Mouse (Mus musculus) embryo, embryonic 11 days (tissue): ENCODE data around the gene Eif2a.

ENCODE experiments used
- DNase-seq: peaks from one replicate; pipeline ENCODE4 v3.0.0-alpha.2; 2015

The Eif2a gene

DNA sequence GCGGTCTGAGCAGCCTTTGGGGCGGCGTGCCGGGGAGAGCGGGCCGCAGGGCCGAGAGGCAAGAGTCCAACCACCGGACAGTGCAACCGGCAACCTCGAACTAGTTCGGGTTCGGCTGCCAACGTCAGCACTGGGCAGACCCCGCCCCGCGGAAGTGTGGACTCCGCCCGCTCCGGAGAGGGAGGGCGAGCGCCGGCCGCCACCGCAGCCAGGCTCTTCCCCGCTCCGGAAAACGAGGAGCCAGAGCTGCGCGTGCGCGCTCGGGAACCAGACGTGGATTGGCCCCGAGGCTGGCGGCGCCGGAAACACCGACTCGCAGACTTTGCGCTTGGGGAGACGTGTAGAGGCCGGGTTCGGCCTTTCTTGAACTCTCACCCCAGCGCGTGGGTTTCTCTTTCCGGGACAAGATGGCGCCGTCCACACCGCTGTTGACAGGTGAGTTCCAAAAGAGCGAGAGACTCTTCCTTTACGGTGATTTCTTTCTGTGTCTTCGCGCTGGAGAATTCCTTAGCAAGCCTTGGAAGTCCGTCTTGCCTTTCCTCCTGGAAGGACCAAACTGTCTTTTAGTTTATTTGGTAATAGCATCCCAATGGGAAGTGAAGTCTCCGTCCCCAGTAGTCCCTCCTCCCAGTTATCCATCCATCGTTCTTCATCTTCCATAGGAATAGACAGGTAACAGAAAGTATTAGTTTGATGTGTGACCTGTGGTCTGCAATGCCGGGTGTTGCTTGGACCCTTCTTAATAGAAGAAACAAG is at the start of gene Eif2a, which contains the start of gene Serp1:
Gene Eif2a (plus strand): TSS at position 170 of the 756 bp plus-strand sequence.
Gene Serp1 (minus strand): TSS at position 241 of the 756 bp plus-strand sequence.
- DNase-seq: peak; percentile 99

DNA sequence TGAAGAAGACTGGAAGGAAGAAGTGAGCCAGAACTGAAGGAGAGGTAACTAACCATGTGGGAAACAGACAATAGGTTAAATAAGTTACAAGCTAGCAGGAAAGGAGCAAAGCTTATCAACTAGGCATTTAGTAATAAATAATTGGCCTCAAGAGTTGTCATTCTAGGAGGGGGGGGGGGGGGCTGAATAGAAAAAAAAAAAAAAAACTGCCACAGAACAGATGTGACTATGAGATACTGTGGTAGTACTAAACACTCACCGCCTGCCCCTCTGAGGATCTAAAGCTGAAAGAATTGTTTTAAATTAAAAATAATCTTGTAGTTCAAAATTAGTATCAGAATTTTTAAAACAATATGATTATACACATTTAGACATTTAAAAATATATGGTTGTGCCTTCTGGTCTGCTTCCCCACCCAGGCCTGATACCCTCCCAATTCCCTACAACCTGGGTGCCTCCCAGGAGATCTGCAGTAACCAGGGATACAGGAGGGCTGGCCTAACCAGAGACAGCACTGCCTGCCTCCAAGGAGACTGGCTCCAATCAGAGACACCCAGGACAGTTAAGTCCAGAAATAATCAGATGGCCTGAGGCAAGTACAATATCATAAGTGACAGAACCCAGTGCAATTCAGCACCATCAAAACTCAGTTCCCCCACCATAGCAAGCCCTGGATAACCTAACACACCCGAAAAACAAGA is 46.7 kb upstream of the Eif2a start:
- no peak for DNase-seq

DNA sequence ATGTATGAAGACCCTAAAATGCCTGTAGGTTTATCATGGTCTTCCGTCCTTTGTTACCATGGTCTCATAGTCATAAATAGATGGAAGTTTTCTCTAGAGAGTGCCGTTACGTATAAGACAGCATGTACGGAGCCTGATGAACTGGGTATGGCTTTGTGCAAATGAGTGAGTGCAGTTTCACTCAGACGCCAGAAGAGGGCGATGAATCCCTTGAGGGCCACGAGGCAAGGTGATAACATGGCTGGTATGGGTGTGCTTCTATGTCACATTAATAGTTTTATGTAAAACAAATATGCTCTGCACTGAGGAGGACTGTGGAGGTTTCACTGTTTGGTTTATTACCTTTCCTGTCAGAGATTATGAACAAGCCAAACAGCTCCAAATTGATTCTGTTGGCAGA is 39.7 kb upstream of the Eif2a start:
- peak; percentile 4 for DNase-seq

DNA sequence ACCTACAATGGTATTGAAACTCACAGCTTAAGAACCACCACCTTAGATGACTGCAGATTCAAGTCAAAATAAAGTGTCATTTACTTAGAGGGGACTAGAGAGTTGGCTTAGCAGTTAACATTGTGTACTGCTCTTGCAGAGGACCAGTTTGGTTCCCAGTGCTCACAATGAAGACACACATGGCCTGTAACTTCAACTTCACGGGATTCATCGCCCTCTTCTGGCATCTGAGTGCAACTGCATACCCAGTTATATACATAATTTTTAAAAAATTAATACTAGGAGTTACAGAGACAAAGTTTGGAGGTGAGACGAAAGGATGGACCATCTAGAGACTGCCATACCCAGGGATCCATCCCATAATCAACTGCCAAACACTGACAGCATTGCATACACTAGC is 38.5 kb upstream of the Eif2a start:
- DNase-seq: no peak

GRCm38 (mm10) chr3:58487999-58488775 is 37.4 kb upstream of the Eif2a start:
- DNase-seq: no peak

GRCm38 (mm10) chr3:58490787-58491186 is 34.8 kb upstream of the Eif2a start:
- peak; percentile 26 for DNase-seq

DNA sequence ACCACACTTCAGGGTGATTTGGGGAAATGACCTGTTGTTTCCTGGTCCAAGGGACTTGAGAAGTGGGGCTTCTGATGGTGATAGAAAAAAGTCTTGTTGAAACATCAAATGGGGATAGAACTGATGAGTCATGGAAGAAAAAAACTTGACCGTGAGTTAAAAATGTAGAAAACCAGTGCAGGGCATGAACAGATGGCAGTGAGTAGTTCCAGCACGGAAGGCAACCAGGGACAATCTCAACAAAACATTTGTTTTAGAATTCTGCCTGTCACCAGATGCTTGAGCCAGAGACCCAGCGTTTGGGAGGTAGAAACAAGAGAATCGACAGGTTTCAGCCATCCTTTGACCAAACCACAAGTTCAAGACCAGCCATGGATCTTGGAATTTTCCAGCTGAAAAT is 32.0 kb upstream of the Eif2a start:
- no peak for DNase-seq

- DNase-seq: no peak
Observed at GRCm38 (mm10) chr3:58501961-58502360, 23.7 kb upstream of the Eif2a start.

- DNase-seq: no peak
Observed at GRCm38 (mm10) chr3:58503720-58504333, 21.8 kb upstream of the Eif2a start.

GRCm38 (mm10) chr3:58504676-58505075 is 20.9 kb upstream of the Eif2a start:
- no peak for DNase-seq

DNA sequence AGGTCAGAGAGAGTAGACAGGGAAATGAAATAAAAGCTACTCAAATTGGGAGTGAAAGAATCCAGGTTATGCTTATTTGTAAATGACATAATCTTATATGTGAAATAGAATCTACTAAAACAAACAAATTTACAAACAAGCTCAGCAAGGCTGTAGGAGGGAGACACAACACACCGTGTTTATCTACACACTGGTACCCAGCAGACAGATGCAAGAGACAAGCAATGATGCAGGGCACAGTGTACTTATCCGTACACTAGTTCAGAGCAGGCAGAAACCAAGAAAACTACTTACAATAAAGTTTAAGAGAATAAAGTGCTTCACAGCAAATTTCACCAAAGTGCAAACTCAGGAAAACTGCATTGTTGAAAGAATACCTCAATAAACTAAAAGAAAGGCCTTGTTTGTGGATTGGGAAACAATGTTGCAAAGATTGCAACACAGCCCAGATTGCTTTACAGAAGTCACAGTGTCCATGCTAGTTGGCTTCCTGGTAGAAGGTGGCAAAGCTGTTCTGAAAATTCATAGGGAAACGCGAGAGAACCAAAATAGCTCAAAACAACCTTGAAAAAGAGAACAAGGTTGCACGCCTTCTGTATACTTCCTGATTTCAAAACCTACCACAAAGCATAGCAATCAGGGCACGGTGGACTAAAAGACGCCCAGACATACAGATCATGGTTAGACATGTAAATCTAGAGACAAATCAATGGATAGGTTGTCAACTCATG is 17.4 kb upstream of the Eif2a start:
- DNase-seq: no peak

DNA sequence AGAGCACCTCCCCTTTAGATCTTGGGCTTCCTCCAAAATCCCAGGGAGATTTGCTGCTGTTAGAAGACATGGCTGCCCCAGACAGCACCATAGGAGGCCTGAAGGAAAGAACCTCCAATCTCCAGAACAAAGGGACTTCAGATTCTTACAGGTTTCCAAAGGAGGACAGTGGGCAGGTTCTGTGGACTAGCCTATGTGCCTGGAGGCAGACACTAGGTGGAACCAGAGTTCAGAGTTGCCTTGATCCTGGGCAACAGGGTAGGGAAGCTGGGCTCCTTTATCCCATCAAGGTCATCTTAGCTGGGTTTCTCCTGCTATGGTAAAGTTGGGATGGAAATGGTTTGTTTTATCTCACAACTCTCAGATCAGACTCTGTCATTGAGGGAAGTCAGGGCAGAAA is 14.0 kb upstream of the Eif2a start:
- no peak for DNase-seq

DNA sequence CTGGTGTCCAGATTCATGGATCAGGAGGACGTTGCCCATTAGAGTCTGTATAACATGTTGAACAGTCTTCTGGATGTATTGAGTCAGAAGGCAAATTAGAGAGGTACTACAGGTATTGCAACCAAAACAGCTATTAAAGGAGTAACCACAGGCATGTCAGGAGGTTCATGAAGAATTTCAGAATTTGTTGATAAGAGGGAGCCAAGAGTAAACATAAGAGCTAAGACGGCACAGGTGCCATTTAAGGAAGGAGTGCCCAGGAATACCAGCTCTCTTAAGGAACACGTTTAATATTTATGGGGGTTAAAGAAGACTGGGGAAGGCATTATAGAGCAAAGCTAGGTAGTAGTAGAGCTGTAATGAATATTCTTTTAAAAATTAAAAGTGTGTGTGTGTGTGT is 12.9 kb upstream of the Eif2a start:
- no peak for DNase-seq

DNA sequence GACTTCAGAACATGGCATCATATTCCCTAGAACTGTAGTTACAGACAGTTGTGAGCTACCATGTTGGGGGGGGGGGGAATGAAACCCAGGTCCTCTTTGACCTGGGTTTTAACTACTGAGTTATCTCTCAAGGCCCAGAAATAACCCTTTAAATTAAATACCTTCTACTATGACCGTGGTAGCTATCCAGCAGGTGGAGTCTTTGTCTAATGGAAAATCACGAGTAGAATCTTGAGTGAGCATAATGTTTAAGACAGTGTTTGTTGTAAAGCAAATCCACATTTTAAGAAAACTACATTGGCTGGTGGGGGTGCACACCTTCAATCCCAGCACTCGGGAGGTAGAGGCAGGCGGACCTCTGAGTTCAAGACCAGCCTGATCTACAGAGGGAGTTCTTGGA is 12.1 kb upstream of the Eif2a start:
- DNase-seq: no peak

DNA sequence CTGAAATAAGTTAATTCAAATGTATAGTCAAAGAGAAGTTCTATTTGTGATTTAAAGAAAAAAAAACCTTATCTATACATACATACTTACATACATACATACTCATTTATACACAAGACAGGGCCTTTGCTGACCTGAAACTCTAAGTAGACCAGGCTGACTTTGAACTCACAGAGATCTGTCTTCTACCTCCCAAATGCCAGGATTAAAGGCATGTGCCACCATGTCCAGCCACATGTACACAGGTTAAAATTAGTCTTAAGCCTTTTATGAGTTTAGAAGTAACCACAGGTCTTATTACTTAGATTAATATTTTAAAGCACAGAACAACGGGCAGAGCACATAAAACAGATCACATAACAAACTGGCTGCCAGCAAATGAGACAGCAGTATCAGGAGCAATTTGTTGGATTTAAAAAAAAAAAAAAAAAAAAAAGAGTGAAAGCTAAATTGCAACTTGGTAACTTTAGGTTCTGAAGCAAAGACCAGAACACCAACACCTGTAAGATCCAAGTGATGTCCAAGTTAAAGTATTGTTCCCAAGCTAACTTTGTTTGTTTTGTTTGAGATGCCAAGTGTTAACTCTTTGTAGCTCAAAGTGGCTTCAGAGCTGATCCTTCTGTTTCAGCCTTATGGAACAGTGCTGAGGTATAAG is 9.5 kb upstream of the Eif2a start:
- no peak for DNase-seq

GRCm38 (mm10) chr3:58516602-58516976 is 9.0 kb upstream of the Eif2a start:
- no peak for DNase-seq

DNA sequence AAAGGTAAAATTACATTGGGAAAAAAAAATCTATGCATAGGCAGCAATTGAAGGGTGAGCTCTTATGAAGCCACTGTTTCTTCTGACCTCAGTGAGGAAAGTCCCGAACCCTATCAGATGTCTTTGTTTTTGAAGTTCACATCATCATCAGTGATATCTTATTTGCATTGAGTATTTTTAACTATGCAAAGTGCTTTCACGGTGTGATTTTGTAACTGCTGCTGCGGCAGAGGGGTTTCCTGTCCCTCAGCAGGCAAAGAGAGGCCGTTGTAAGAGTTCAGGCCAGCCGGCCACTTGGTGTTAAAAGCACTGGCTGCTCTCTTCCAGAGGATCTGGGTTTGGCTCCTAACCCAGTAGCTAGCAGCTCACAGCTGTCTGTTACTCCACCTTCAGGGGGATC is 8.4 kb upstream of the Eif2a start:
- DNase-seq: no peak

DNA sequence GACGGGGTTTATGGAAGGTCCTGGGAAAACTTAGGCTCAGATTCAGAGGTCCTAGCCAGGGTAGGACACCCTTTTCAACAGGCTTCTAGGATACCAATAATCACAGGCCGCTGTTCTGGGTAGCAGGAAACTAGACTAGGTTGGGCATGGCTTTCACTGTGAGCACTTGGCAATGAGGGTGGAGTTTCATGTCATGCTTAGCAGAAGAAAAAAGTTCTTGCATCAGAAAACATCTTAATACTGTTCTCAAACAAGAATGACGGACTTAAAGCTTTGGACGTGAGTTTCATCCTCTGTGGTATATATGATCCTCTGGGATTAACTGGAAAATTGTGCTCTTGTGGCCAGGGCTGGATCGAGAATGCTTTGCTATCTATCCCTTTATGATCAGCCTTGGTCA is 7.8 kb upstream of the Eif2a start:
- no peak for DNase-seq

GRCm38 (mm10) chr3:58518962-58519361 is 6.7 kb upstream of the Eif2a start:
- no peak for DNase-seq

DNA sequence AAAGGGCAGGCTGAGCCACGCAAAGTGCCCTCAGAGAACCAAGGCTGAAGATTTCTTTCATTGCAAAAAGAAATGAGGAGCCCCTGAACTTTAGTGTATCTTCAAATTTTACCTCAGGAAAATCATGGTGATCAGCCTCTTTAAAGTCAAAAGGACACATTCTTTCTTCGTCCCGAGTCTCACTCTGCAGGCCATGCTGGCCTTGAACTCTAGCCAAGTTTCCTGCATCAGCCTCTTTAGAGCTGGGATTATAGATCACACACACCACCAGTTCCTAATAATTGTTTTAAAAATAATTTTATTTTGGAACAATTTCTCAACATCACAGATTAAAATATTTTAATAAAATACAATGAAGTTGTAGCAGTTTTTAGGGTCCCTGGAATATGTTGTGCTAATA is 6.1 kb upstream of the Eif2a start:
- DNase-seq: no peak

DNA sequence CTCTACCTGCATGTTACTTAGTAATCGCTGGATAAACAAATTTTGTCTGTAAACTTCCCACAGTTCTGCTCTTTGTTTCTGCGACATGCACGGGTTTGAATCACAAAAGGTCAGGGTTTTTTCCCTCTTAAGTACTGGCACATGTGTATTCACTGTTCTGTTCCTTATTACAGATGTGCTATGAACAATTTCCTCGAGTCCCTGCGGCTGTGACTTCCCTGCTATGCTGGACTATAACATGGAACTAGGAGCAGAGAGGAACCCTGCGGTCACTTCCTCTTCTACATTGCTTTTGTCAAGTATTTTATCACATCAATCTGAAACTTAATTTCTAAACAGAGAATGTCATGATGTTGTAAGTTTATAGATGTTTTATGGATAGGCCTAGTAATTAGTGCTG is 5.3 kb upstream of the Eif2a start:
- no peak for DNase-seq

- DNase-seq: no peak
Observed at GRCm38 (mm10) chr3:58521361-58521760, 4.3 kb upstream of the Eif2a start.
